Mouse (Mus musculus): ENCODE data around the gene Ace3. TPM values are rescaled to one million over a fixed set of nuclear protein-coding genes. Genes with fewer than 3 reads are reported as not detected.

The Ace3 gene
- polyA plus RNA-seq, 1 experiment = not detected

GRCm38 (mm10) chr11:105958566-105958965, 35.9 kb upstream of the Ace3 start:
- DNase-seq (ENCODE audit: low read depth) = no peak
- no peak for TF ChIP-seq POLR2A (IDR thresholded peaks at IDR 0.05; ENCODE audit: borderline replicate concordance, extremely low read depth, insufficient read depth, insufficient read length, poor library complexity, severe bottlenecking)
- no peak for TF ChIP-seq CTCF (IDR thresholded peaks at IDR 0.05; ENCODE audit: borderline replicate concordance, extremely low read depth, insufficient read depth, insufficient read length)

DNA sequence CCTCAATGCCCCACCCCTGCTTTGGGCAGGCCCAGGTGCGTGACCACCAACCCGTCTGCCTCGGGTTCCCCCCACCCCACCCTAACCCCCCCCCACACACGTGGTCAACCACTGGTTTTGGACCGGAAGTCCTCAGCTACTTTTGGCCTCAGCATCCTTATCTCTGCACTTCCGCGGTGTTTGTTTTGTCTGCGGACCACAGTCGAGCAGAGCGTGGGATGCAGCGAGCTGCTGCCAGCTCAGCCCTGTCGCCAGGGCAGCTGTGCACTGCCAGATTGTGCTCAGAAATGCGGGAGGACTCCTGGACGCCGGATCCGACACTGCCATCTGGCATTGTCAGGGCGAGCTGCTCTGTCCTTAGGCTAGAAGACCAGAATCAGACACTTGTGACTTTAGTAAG, 35.1 kb upstream of the Ace3 start:
- DNase-seq (ENCODE audit: low read depth) = peak; percentile 53
- no peak for TF ChIP-seq POLR2A (IDR thresholded peaks at IDR 0.05; ENCODE audit: borderline replicate concordance, extremely low read depth, insufficient read depth, insufficient read length, poor library complexity, severe bottlenecking)
- TF ChIP-seq CTCF (IDR thresholded peaks at IDR 0.05; ENCODE audit: borderline replicate concordance, extremely low read depth, insufficient read depth, insufficient read length) = no peak

DNA sequence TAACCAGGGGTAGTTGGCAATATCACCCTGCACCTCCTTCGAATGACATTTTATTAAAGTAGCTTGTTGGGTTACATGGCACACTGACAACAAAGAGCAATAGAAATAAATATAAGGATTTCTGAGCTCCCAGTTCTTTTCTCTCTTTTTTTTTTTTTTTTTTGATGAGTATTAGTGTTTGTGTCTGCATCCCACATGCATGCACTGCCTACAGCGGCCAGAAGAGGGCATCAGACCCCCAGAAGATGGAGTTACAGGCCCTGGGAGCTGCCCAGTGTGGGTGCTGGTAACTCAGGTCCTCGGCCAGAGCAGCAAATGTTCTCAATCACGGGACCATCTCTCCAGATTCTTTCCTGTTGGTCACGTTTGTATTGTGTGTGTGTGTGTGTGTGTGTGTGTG, 29.8 kb upstream of the Ace3 start:
- DNase-seq (ENCODE audit: low read depth) = no peak
- TF ChIP-seq CTCF (IDR thresholded peaks at IDR 0.05; ENCODE audit: borderline replicate concordance, extremely low read depth, insufficient read depth, insufficient read length) (peak; percentile 21; the same call in 1 of the 2 replicates), POLR2A (IDR thresholded peaks at IDR 0.05; ENCODE audit: borderline replicate concordance, extremely low read depth, insufficient read depth, insufficient read length, poor library complexity, severe bottlenecking) (no peak)

- no peak for DNase-seq (ENCODE audit: low read depth)
- TF ChIP-seq CTCF (IDR thresholded peaks at IDR 0.05; ENCODE audit: borderline replicate concordance, extremely low read depth, insufficient read depth, insufficient read length) (no peak), POLR2A (IDR thresholded peaks at IDR 0.05; ENCODE audit: borderline replicate concordance, extremely low read depth, insufficient read depth, insufficient read length, poor library complexity, severe bottlenecking) (no peak)
Observed at GRCm38 (mm10) chr11:105966288-105966687, 28.2 kb upstream of the Ace3 start.

DNA sequence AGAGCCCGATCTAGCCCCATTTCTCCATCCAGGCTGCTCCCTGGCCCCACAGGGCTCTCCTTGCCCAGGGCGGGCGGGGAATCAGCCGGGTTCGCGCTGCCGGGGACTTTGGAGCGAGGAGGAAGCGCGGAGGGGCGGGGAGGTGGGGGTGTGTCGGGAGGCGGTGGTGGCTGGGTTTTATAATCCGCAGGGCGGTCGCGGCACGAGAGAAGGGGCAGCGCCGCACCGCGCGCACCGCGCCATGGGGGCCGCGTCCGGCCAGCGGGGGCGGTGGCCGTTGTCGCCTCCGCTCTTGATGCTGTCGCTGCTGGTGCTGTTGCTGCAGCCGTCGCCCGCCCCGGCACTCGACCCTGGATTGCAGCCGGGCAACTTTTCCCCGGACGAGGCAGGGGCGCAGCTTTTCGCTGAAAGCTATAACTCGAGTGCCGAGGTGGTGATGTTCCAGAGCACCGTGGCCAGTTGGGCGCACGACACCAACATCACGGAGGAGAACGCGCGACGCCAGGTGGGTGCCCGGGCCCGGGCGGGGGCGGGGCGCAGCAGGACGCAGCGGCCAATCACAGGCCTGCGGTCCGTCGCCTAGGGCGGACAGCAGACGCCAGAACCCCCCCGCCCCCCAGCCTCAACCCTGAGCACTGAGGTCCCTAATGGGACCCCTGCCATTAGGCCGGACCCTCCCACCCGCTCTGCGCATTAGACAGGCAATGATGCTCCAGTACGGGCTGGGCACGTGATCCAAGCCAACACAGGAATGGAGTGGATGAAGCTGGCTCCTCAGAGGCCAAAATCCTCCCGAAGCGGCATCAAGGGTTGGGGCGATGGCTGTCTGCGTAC, 26.5 kb upstream of the Ace3 start, which contains the start of gene Ace:
TSS of gene Ace (plus strand) at position 205 of the 834 bp plus-strand sequence.
- DNase-seq (ENCODE audit: low read depth) = peak; percentile 47
- TF ChIP-seq CTCF (IDR thresholded peaks at IDR 0.05; ENCODE audit: borderline replicate concordance, extremely low read depth, insufficient read depth, insufficient read length) (no peak), POLR2A (IDR thresholded peaks at IDR 0.05; ENCODE audit: borderline replicate concordance, extremely low read depth, insufficient read depth, insufficient read length, poor library complexity, severe bottlenecking) (no peak)

GRCm38 (mm10) chr11:105968948-105969347, 25.5 kb upstream of the Ace3 start:
- TF ChIP-seq POLR2A (IDR thresholded peaks at IDR 0.05; ENCODE audit: borderline replicate concordance, extremely low read depth, insufficient read depth, insufficient read length, poor library complexity, severe bottlenecking) = no peak
- TF ChIP-seq CTCF (IDR thresholded peaks at IDR 0.05; ENCODE audit: borderline replicate concordance, extremely low read depth, insufficient read depth, insufficient read length) = no peak
- DNase-seq (ENCODE audit: low read depth) = no peak

DNA sequence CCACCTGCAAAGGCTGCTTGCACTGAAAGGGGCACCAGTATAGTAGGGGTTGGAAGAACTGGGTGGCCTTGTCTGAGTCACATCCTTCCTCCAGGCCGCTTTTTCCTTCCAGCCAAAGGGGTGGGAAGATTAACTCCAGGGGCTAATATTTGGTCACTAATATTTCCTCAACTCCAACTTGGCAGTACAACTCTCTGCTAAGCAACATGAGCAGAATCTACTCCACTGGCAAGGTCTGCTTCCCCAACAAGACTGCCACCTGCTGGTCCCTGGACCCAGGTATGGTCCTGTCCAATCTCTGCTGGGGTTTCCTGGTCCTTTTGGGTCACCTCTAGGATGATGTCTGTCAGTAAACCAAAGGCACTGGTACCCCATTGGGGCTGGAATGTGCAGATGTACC, 25.0 kb upstream of the Ace3 start:
- TF ChIP-seq POLR2A (IDR thresholded peaks at IDR 0.05; ENCODE audit: borderline replicate concordance, extremely low read depth, insufficient read depth, insufficient read length, poor library complexity, severe bottlenecking) = no peak
- TF ChIP-seq CTCF (IDR thresholded peaks at IDR 0.05; ENCODE audit: borderline replicate concordance, extremely low read depth, insufficient read depth, insufficient read length) = peak; percentile 44; the same call in 1 of the 2 replicates
- DNase-seq (ENCODE audit: low read depth) = no peak

DNA sequence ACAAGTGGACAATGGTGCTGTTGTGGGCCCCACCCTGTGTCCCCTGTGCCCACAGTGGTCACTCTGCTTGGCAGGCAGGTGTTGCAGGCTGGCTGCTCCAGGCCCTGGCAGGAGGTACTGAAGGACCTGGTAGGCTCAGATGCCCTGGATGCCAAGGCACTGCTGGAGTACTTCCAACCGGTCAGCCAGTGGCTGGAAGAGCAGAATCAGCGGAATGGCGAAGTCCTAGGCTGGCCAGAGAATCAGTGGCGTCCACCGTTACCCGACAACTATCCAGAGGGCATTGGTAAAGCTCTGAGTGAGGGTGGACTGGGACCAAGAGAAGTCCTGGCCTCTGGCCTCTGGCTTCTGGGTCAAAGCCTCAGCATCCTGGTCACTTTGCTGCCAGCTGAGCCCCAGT, 19.9 kb upstream of the Ace3 start:
- TF ChIP-seq CTCF (IDR thresholded peaks at IDR 0.05; ENCODE audit: borderline replicate concordance, extremely low read depth, insufficient read depth, insufficient read length) = no peak
- TF ChIP-seq POLR2A (IDR thresholded peaks at IDR 0.05; ENCODE audit: borderline replicate concordance, extremely low read depth, insufficient read depth, insufficient read length, poor library complexity, severe bottlenecking) = no peak
- DNase-seq (ENCODE audit: low read depth) = no peak

- TF ChIP-seq POLR2A (IDR thresholded peaks at IDR 0.05; ENCODE audit: borderline replicate concordance, extremely low read depth, insufficient read depth, insufficient read length, poor library complexity, severe bottlenecking) (no peak), CTCF (IDR thresholded peaks at IDR 0.05; ENCODE audit: borderline replicate concordance, extremely low read depth, insufficient read depth, insufficient read length) (no peak)
- DNase-seq (ENCODE audit: low read depth) = no peak
Observed at GRCm38 (mm10) chr11:105975050-105975449, 19.4 kb upstream of the Ace3 start.

DNA sequence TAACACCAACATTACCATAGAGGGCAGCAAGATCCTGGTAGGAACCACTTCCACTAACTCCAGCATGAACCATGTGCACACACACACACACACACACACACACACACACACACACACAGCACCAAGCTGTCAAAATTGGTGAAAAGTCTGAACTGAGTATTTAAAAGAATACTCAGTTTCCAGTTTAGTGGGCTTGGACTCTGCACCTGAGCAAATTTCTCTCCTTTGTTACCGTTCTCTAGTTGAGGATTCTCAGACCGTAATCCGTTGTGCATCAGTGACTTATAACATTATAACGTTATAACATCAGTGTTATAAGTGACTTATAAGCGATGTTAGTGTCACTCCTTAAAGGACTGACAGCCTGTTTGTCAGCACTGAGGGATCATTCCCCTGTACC, 18.8 kb upstream of the Ace3 start:
- DNase-seq (ENCODE audit: low read depth) = no peak

GRCm38 (mm10) chr11:105978232-105978631, 16.2 kb upstream of the Ace3 start:
- DNase-seq (ENCODE audit: low read depth) = no peak
- TF ChIP-seq CTCF (IDR thresholded peaks at IDR 0.05; ENCODE audit: borderline replicate concordance, extremely low read depth, insufficient read depth, insufficient read length) (no peak), POLR2A (IDR thresholded peaks at IDR 0.05; ENCODE audit: borderline replicate concordance, extremely low read depth, insufficient read depth, insufficient read length, poor library complexity, severe bottlenecking) (no peak)

More for the DNA sequence above, 18.8 kb upstream of the Ace3 start:
- TF ChIP-seq CTCF (IDR thresholded peaks at IDR 0.05; ENCODE audit: borderline replicate concordance, extremely low read depth, insufficient read depth, insufficient read length) (no peak), POLR2A (IDR thresholded peaks at IDR 0.05; ENCODE audit: borderline replicate concordance, extremely low read depth, insufficient read depth, insufficient read length, poor library complexity, severe bottlenecking) (no peak)

DNA sequence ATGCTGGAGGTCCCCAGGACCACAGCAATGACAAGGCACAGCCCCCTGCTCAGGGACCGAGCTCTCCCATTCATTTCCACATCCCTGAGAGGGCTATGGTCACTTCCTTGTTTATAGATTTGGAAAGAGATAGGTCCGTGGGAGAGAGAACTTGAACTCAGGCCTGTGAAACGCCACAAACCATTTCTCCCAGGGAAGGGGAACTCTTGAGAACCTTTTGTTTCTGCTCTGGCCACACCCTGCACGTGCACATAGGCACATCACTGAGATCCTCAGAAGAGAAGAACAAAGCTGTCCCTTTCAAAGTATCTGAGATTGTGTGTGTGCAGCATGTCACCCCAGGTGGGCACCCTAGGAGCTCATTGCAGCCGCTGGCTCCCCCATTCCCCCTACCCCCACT, 15.8 kb upstream of the Ace3 start:
- no peak for DNase-seq (ENCODE audit: low read depth)
- TF ChIP-seq CTCF (IDR thresholded peaks at IDR 0.05; ENCODE audit: borderline replicate concordance, extremely low read depth, insufficient read depth, insufficient read length) = no peak
- no peak for TF ChIP-seq POLR2A (IDR thresholded peaks at IDR 0.05; ENCODE audit: borderline replicate concordance, extremely low read depth, insufficient read depth, insufficient read length, poor library complexity, severe bottlenecking)
